Mouse (Mus musculus) hindlimb bud, embryonic 11.5 days (tissue): ENCODE measurements around the gene Wars.

ENCODE experiments used
- DNase-seq: peaks from one replicate; pipeline ENCODE4 v3.0.0-alpha.2; 2012; ENCODE audit warnings: low read depth, low spot score; ENCODE audit errors: extremely low spot score

Gene Wars

DNA sequence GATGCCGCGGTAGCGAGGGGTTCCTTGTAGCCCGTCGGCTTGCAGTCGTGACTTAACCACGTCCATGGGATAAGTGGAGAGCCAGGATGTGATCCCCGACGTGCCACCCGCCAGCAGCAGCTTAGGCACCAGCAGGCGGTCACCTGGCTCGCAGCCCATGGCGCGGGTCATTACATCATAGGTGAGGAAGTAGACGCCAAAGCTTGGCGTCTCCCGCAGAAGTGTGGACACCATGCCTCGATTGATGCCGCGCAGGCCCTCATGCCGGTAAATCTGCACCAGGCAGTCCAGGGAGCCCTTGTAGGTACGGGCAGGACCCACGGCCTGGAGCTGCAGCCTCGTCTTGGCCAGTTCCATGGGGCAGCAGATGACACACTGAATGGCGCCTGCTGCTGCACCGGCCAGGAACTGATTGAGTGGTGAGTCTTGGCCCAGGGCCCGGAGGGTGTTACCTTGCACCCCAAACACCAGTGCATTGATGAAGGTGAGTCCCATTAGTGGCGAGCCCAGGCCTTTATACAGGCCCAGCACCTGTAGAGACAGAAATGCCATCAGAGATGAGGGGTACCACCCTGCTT, 66.9 kb downstream of the Wars start:
- DNase-seq: no peak

- no peak for DNase-seq
These were observed 67.6 kb downstream of the Wars start for GRCm38 (mm10) chr12:108826282-108826957.

DNA sequence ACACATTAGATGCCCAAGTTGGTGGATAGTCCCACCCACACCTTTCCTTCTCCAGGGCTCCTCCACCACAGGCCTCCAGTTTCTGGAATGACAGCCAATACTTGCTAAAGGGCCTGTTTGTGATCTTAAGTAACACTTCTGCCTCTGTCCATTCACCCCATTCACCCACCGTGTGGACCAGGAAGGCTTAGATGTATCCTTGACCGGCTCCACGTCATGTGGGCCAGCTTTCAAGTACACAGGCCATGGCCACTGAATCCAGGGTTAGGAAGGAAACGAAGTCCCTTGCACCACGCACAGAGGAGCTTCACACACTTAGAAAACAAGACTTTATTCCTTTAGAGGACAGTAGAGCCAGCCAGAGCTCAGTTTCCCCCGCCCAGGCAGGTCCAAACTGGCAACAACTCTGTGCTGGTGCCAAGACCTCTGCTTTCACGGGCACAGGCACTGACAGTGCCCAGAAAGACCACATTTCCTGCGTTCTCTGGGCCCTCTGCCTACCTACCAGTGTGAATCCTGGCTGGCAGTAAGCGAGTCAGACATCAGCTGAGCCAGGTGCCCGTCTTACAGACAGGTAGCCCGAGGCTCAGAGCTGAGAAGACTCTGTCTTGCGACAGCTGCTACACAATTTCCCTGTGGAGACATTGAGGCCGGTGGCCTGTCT, 68.3 kb downstream of the Wars start:
- DNase-seq: no peak

DNA sequence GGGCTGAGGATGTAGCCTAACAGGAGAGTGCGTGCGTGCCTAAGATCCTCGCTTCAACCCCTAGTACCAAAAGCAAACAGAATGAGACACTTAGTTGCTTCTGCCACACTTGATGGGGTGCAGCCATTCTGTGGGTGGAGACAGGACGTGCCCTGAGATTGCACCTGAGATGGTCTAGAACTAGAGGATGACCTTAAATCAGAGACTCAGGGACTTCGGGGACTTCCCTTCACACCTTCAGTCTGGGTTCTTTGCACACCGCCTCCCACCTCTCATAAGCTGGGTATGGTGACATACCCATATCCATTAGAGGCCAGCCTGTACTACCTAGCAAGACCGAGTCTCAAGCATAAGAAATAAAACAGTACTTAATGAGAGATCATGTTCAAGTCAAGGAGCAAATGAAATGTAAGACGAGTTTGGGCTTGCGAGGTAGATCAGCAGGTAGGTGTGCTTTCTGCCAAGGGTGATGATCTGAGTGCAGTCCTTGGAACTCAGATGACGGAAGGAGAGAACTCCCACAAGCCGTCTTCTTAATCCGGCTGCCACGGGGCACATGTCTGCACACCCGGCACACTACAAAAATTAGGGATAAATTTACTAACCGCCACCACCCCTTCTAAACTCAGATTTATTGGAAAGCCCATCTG, 69.6 kb downstream of the Wars start:
- DNase-seq: no peak

- no peak for DNase-seq
These were observed 70.9 kb downstream of the Wars start for GRCm38 (mm10) chr12:108823036-108823435.

DNA sequence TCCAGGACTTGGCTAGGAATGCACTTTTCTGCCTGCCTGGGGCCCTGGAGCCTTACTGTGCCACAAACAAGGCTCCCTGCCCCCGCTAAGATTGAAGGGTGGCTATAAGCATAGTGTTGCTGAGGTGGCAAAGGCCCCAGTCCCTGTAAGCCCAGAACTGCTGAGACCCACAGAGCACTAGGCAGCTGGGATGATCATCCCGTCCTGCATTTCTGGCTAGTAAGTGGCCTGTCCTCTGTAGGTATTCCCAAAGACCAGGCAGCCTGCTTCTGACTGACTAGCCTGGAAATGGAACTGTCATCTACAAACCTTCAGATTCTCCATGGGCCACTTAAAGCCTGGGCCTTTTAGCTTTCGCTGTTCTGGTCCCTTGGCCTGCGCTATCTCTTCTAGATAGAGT, 73.5 kb downstream of the Wars start:
- DNase-seq: no peak

DNA sequence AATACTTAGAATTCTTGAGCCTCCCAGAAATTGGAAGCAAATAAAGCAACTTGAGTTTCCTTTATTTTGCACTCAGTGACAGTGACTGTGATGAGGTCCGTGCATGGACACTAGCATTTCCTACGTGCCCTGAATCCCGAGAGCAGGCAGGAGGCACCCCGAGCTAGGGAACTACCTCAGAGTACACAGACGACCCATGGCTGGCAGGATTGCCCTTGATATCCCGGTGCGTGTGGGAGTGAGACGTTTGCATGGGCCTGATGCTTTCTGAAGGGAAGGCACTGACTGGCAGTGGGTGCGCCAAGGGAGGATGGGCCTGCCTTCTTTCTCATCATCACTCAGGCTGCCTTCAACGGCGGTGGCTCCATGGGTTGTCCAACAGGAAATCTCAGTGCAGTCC, 77.4 kb downstream of the Wars start:
- DNase-seq: no peak

DNA sequence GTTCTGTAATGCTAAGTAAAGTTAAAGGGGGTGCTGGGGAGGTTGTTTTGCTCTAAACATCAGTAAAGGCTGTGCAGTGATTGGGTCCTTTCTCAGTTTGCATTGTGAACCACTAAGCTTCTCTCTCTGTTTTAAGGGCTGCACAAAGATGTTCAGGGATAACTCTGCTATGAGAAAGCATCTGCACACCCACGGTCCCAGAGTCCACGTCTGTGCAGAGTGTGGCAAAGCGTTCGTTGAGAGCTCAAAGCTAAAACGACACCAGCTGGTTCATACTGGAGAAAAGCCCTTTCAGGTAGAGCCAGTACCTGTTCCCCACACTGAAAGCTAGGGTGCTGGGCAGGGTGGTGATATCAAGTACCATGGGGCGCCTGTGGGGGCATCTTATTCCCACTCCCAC, 79.5 kb downstream of the Wars start:
- DNase-seq: no peak

- no peak for DNase-seq
These were observed 81.5 kb downstream of the Wars start for GRCm38 (mm10) chr12:108812463-108812862.

GRCm38 (mm10) chr12:108811133-108811532, 82.8 kb downstream of the Wars start:
- DNase-seq: no peak

GRCm38 (mm10) chr12:108810309-108810708, 83.7 kb downstream of the Wars start:
- DNase-seq: no peak
